Mouse (Mus musculus) lung, postnatal 0 days (tissue): Measurements from ENCODE around the gene Igsf21. TPM values are rescaled to one million over a fixed set of nuclear protein-coding genes. Genes with fewer than 3 reads are reported as not detected.

Experiments used
- ATAC-seq: fragments of 200-750 bp; cut with Nextera tagmentation; 2 replicates; pipeline ENCODE4 v1.8.0; 2017; ENCODE audit warnings: moderate library complexity
- DNase-seq: peaks from one replicate; pipeline ENCODE4 v3.0.0-alpha.2; 2016; ENCODE audit warnings: low spot score
- H3K27ac ChIP-seq: fragments of 300-500 bp; sonication (generic); 2 replicates; pipeline ENCODE4 v1.5.1; 2014; ENCODE audit warnings: antibody characterized with exemption, mild to moderate bottlenecking, low read length, mixed read lengths
- H3K27me3 ChIP-seq: fragments of 300-500 bp; sonication (generic); replicated peaks from 2 replicates; pipeline ENCODE4 v1.6.1; 2014; ENCODE audit warnings: low read length, mixed read lengths; ENCODE audit not compliant: insufficient read depth
- H3K36me3 ChIP-seq: fragments of 300-500 bp; sonication (generic); 2 replicates; pipeline ENCODE4 v1.6.1; 2014; ENCODE audit warnings: low read length, mixed read lengths; ENCODE audit not compliant: insufficient read depth
- H3K4me1 ChIP-seq: fragments of 300-500 bp; sonication (generic); 2 replicates; pipeline ENCODE4 v1.6.1; 2014; ENCODE audit warnings: antibody characterized with exemption, low read depth, low read length, mixed read lengths; ENCODE audit not compliant: insufficient read depth
- H3K4me2 ChIP-seq: fragments of 300-500 bp; sonication (generic); replicated peaks from 2 replicates; pipeline ENCODE4 v1.6.1; 2014; ENCODE audit warnings: low read depth, mild to moderate bottlenecking, low read length, moderate library complexity, mixed read lengths
- H3K4me3 ChIP-seq: fragments of 300-500 bp; sonication (generic); 2 replicates; pipeline ENCODE4 v1.5.1; 2014; ENCODE audit warnings: low read depth, low read length
- H3K9ac ChIP-seq: fragments of 300-500 bp; sonication (generic); replicated peaks from 2 replicates; pipeline ENCODE4 v1.6.1; 2014; ENCODE audit warnings: low read depth, mild to moderate bottlenecking
- H3K9me3 ChIP-seq: fragments of 300-500 bp; sonication (generic); 2 replicates; pipeline ENCODE4 v1.6.1; 2016; ENCODE audit warnings: low read length, mixed read lengths
- CTCF ChIP-seq: IDR thresholded peaks from 2 replicates; pipeline ENCODE4 v1.5.1; 2016; ENCODE audit warnings: antibody characterized with exemption, mild to moderate bottlenecking
- EP300 ChIP-seq: IDR thresholded peaks from 2 replicates; pipeline ENCODE4 v1.6.1; 2016; ENCODE audit warnings: antibody characterized with exemption, mild to moderate bottlenecking, control low read depth
- WGBS: fragments of 180-500 bp; shearing (Covaris S2); extraction: QIAGEN DNeasy Blood & Tissue Kit; methylation state at CpG from one replicate; pipeline ENCODE4 v1.1.7; 2014; 5-methylcytosine and 5-hydroxymethylcytosine counted together
- polyA plus RNA-seq: library from polyadenylated mRNA; unstranded; fragments of >200 nt; fragmentation: Nextera tagmentation; extraction: Ambion mirVana; gene quantifications from 2 replicates; pipeline ENCODE4 v1.2.1, GENCODE M21; 2015

Igsf21 gene
- polyA plus RNA-seq, 1 experiment from 2014 or later: 0.13 TPM

- ATAC-seq (no peak), DNase-seq (no peak)
- Histone ChIP-seq H3K4me1 (no peaks in the 10 kb centered on the region), H3K36me3 (no peaks in the 10 kb centered on the region), H3K9me3 (no peaks in the 10 kb centered on the region), H3K4me2 (no peak overlapping the region), H3K4me3 (no peak overlapping the region), H3K27me3 (no peaks in the 10 kb centered on the region), H3K27ac (no peak overlapping the region), H3K9ac (no peak overlapping the region)
- TF ChIP-seq EP300 (no peak), CTCF (no peak)
- WGBS: 18% methylated on average over 11 of the region's 11 CpGs
These were observed 143.9 kb downstream of the Igsf21 start for GRCm38 (mm10) chr4:140102581-140103200.

DNA sequence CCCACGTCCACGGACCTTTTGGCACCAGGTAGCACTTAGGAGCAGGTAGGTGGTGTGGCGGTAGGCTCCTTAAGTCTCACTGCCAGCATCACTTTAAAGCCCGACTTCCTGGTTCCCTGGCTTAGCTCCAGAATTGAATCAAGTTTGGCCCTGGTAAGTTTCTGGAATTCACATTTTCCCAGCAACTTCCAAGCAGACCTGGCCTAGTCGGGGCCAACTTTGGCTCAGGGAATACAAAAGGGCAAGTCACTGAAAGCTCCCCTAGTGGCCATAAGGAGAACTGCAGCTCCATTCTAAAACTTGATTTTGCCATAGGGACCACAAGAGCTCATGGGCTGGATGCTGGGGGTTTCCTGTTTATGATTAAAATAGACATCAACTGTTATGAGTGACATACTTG lies 145.5 kb downstream of the Igsf21 start:
- H3K9me3 ChIP-seq: no peaks in the 10 kb centered on the region
- no peak overlapping the region for H3K4me3 ChIP-seq
- H3K27me3 ChIP-seq: no peaks in the 10 kb centered on the region
- peak; percentile 66 for DNase-seq
- H3K4me1 ChIP-seq: no peaks in the 10 kb centered on the region
- 53% methylated on average over 5 of the region's 5 CpGs for WGBS
- TF ChIP-seq EP300 (no peak), CTCF (peak; percentile 87)
- no peak overlapping the region for H3K27ac ChIP-seq
- no peak overlapping the region for H3K9ac ChIP-seq
- no peak for ATAC-seq
- no peak overlapping the region for H3K4me2 ChIP-seq
- H3K36me3 ChIP-seq: no peaks in the 10 kb centered on the region

GRCm38 (mm10) chr4:140100141-140100540 lies 146.4 kb downstream of the Igsf21 start:
- Histone ChIP-seq H3K27ac (no peak overlapping the region), H3K4me2 (no peak overlapping the region), H3K4me1 (no peaks in the 10 kb centered on the region), H3K4me3 (no peak overlapping the region), H3K27me3 (no peaks in the 10 kb centered on the region), H3K36me3 (no peaks in the 10 kb centered on the region), H3K9ac (no peak overlapping the region), H3K9me3 (no peaks in the 10 kb centered on the region)
- no peak for DNase-seq
- no peak for ATAC-seq
- 63% methylated on average over 1 of the region's 1 CpGs for WGBS
- TF ChIP-seq EP300: no peak
- peak; percentile 50 for TF ChIP-seq CTCF

DNA sequence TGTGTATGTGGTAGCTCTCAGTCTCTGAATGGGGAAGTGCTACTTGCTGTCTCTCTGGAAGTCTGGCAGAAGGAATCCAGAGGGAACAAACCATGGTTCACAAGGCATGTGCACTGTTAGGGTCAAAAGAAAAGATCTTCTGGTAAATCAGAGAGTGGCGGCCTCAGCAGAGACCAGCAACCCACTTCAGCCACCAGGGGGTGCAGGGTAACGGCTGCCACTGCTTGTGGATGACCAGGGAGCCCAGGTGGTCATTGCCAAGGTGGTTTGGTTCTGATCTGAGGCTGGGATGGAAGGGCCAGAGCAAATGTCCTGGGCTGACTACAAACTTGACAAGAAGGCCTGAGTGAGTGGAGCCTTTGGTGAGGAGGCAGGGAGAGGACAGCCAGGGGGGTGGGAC lies 150.3 kb downstream of the Igsf21 start:
- Histone ChIP-seq H3K4me1 (no peaks in the 10 kb centered on the region), H3K9ac (no peak overlapping the region), H3K4me3 (no peak overlapping the region), H3K27me3 (no peaks in the 10 kb centered on the region), H3K27ac (no peak overlapping the region), H3K4me2 (no peak overlapping the region), H3K9me3 (no peaks in the 10 kb centered on the region), H3K36me3 (no peaks in the 10 kb centered on the region)
- no peak for TF ChIP-seq EP300
- peak; percentile 51 for TF ChIP-seq CTCF
- 52% methylated on average over 2 of the region's 2 CpGs for WGBS
- DNase-seq: no peak
- no peak for ATAC-seq

DNA sequence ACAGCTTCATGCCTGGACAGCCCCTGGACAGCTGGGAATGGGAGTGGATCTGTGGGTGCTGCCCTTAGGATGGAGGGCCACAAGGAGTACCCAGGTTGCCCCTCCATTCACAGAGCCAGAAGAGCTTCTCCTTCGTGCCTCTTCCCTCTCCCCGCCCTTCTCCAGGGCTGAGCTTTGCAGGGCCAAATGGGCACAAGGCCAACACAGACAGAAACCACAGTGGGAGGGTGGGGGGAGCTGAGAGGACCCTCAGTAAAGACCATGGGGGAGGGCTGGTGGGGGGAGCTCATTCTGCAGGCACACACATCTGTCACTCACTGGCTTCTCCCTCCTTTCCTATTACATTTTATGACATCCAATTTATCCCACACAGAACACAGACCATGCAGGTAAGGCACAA lies 151.7 kb downstream of the Igsf21 start:
- TF ChIP-seq CTCF: no peak
- TF ChIP-seq EP300: no peak
- no peak overlapping the region for H3K4me2 ChIP-seq
- no peaks in the 10 kb centered on the region for H3K36me3 ChIP-seq
- no peak overlapping the region for H3K9ac ChIP-seq
- H3K27ac ChIP-seq: no peak overlapping the region
- H3K27me3 ChIP-seq: no peaks in the 10 kb centered on the region
- no peaks in the 10 kb centered on the region for H3K9me3 ChIP-seq
- H3K4me3 ChIP-seq: no peak overlapping the region
- ATAC-seq: no peak
- H3K4me1 ChIP-seq: no peaks in the 10 kb centered on the region
- WGBS: 0% methylated on average over 1 of the region's 2 CpGs
- no peak for DNase-seq

GRCm38 (mm10) chr4:140092367-140092766 lies 154.2 kb downstream of the Igsf21 start:
- Histone ChIP-seq H3K27me3 (no peaks in the 10 kb centered on the region), H3K9me3 (no peaks in the 10 kb centered on the region), H3K4me1 (no peaks in the 10 kb centered on the region), H3K4me3 (no peak overlapping the region), H3K36me3 (no peaks in the 10 kb centered on the region), H3K9ac (no peak overlapping the region), H3K27ac (no peak overlapping the region), H3K4me2 (no peak overlapping the region)
- DNase-seq (no peak), ATAC-seq (no peak)
- TF ChIP-seq CTCF: no peak
- no peak for TF ChIP-seq EP300
- 61% methylated on average over 11 of the region's 11 CpGs for WGBS

DNA sequence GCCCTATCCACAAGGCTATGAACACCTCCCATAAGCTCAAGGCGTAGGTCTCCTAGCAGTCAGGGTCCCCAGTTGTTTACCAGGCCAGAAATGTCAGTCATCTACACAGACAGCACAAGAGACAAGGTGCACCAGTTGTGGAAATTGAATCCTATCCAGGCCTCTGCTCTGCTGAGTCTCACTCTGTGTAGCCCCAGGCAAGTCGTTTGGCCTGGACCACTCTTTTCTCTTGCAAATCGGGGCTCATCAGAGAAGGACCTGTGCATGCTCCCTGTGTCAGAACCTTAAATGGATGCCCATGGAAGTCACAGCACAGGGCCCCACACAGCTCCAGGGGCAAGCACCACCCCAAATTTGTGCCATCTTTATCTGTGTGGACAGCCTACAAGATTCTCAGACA lies 154.9 kb downstream of the Igsf21 start:
- Histone ChIP-seq H3K9me3 (no peaks in the 10 kb centered on the region), H3K36me3 (no peaks in the 10 kb centered on the region), H3K4me2 (no peak overlapping the region), H3K4me3 (no peak overlapping the region), H3K9ac (no peak overlapping the region), H3K27me3 (no peaks in the 10 kb centered on the region), H3K27ac (no peak overlapping the region), H3K4me1 (no peaks in the 10 kb centered on the region)
- DNase-seq (no peak), ATAC-seq (no peak)
- 75% methylated on average over 3 of the region's 3 CpGs for WGBS
- no peak for TF ChIP-seq CTCF
